Mouse (Mus musculus): ENCODE data around the gene Tex38.

DNA sequence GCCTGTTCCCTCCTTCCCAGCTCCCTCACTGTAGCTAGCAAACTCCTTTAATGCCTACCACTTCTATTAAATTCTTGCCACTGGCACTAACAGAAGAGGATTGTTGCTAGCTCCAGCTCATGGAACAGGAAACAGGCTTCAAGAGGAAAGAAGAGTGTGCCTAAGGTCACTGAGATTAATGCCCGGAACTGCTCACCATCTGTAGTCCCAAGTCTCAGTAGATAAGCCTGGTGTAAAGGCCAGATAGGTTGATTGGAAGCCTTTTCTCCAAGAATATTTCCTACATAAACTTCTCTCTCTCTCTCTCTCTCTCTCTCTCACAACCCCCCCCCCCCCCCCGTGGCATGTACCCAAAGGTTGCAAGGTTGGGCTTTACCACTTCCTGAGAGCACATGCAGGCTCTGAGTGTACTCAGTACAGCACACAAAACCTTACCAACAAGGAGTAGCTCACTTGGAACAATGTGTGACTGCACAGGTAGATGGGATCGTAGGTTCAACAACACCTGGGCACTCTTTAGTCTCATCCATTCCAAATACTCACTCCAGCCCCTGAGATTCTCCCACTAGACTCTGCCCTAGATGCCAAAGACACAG is 48.5 kb downstream of the Tex38 start:
- no peak for TF ChIP-seq ZMIZ1 (IDR thresholded peaks at IDR 0.05; ENCODE audit: low read depth, low read length)
- no peak for TF ChIP-seq USF1 (IDR thresholded peaks at IDR 0.05; ENCODE audit: low read depth, low read length)
- no peak for TF ChIP-seq POLR2A (IDR thresholded peaks at IDR 0.05; ENCODE audit: low read depth, low read length)

Data from CH12.LX (cell line).